Mouse (Mus musculus): ENCODE measurements around the gene Lims1. TPM values are rescaled to one million over a fixed set of nuclear protein-coding genes. Genes with fewer than 3 reads are reported as not detected.
A peak's percentile ranks its signal among the peaks of the same experiment; 100 is the strongest.

The Lims1 gene
- 120 and 126 TPM in 2 replicates for polyA plus RNA-seq (2016; fragmentation: Nextera tagmentation; extraction: Ambion mirVana)

DNA sequence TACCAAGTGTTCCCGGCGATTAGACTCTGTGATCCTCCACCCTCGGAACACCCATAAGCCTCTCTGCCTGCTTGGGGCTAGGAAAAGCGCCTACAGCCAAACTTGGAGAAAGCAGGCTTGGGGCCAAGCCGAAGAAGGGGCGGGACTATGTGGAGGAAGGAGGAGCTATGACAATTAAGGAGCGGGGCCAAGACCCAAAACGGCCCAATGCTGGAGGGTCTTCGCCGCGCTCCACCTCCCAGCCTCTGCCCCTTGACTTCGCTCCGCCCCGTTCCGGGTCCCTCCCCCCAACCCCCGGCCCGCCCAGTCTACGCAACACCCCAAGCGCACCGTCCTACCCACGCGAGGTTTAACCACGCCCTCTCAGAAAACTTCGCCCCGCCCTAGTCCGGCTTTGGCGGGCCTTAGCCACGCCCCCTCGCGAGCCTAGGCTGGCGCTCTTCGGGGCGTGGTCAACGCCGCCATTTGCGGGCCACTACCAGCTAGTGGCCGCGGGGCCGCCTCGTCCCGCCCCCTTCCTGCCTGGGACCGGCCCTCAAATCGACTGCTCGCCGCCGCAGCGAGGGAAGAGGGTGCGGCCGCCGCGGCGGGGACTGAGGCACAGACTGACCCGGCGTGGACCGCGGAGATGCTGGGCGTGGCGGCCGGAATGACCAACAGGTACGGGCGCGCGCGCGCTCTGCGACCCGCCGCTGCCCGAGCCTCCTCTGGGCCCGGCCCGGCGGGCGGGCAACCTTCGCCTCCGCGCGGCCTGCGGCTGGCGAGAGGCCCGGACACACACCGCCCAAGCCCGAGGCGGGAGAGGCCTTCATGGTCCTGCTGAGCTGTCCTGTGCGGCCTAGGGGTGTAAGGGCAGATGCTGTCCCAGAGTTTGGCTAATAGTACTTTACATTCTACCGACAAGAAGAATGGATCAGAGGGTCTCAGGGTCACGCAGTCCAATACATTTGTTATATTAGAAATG, at the start of gene Lims1:
Gene Lims1 (plus strand): TSS at position 439 of the 964 bp plus-strand sequence.
- H3K9me3 ChIP-seq: no peaks in the 10 kb centered on the region
- H3K27ac ChIP-seq: peak within 1 kb of the TSS; percentile 84
- peaks cover 18% of the 10 kb centered on the region; the same call in 1 of the 2 replicates for H3K4me1 ChIP-seq
- under 1% methylated on average over 80 of the region's 86 CpGs for WGBS
- H3K27me3 ChIP-seq: no peaks in the 10 kb centered on the region
- H3K4me3 ChIP-seq: peak within 1 kb of the TSS; percentile 86
- no peaks in the 10 kb centered on the region for H3K36me3 ChIP-seq
- peak within 1 kb of the TSS; percentile 87 for H3K9ac ChIP-seq
- ATAC-seq (ENCODE audit: insufficient number of reproducible peaks, insufficient read depth, low FRiP score, low TSS enrichment): peak; percentile 99
- H3K4me2 ChIP-seq (replicated peaks): peak within 1 kb of the TSS; percentile 50

DNA sequence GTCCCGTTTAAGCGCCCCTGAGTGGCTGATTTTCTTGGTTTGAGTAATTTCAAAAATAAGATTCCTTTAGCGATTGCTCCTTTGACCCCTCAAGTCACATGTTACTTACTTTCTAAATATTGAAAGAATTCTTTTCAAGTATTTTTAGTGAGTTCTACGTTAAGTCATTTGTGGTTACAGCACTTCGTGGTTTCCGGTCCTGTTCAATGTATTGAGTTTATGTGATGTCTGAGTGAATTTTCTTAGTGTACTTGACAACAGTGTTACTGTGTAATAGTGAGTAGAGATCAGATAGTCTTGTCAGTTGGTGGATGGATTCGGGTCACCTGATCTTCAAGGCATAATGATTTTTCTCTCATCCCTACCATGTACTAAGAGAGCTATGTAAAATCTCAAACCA, 41.0 kb upstream of the Lims1 start:
- H3K9ac ChIP-seq: no peak overlapping the region
- no peak overlapping the region for H3K4me3 ChIP-seq
- H3K27me3 ChIP-seq: no peaks in the 10 kb centered on the region
- WGBS: 92% methylated on average over 7 of the region's 7 CpGs
- no peak for ATAC-seq (ENCODE audit: insufficient number of reproducible peaks, insufficient read depth, low FRiP score, low TSS enrichment)
- H3K36me3 ChIP-seq: peaks cover 41% of the 10 kb centered on the region
- no peak overlapping the region for H3K4me2 ChIP-seq (replicated peaks)
- H3K9me3 ChIP-seq: no peaks in the 10 kb centered on the region
- H3K27ac ChIP-seq: no peak overlapping the region
- H3K4me1 ChIP-seq: no peaks in the 10 kb centered on the region

DNA sequence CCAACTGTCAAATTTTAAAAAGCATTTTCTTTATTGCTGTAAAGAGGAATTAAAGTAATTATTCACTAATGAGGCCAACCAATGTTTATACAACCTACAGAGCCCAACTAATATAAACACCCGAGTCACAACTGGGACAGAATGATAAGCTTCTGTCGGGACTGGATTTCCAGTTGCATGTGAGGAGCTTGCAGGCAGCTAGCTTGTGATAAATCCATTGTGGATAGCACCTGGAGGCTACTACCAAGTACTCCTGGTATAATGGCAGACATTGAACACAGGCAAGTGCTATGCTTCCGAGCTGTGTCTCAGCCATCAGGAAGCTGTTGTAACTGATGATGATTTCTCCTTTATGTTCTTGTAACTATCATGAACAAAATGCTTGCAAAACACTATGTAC, 32.5 kb upstream of the Lims1 start:
- Histone ChIP-seq H3K27me3 (no peaks in the 10 kb centered on the region), H3K4me3 (no peak overlapping the region), H3K4me2 (replicated peaks) (no peak overlapping the region), H3K9ac (no peak overlapping the region), H3K4me1 (no peaks in the 10 kb centered on the region), H3K36me3 (peaks cover 75% of the 10 kb centered on the region), H3K9me3 (no peaks in the 10 kb centered on the region), H3K27ac (no peak overlapping the region)
- ATAC-seq (ENCODE audit: insufficient number of reproducible peaks, insufficient read depth, low FRiP score, low TSS enrichment): no peak
- WGBS: 87% methylated on average over 3 of the region's 3 CpGs

DNA sequence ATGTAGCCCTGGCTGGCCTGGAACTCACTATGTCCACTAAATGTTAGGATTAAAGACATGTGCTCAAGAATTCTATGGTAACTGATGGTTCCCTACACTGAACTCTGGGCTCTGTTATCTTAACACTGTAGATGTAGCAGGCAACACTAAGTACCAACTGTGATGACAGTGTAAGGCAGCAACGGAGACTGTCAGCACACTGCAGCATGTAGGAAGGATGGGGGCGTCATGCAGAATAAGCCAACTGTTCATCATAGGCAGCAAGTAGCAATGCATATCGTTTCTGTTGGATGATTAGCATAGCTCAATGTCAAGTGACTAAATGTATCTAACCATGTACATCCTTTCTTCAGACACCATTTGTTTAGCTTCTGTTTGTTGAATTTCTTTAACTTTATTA, 29.0 kb upstream of the Lims1 start:
- H3K27ac ChIP-seq: no peak overlapping the region
- H3K9ac ChIP-seq: no peak overlapping the region
- peaks cover 81% of the 10 kb centered on the region for H3K36me3 ChIP-seq
- no peak for ATAC-seq (ENCODE audit: insufficient number of reproducible peaks, insufficient read depth, low FRiP score, low TSS enrichment)
- no peaks in the 10 kb centered on the region for H3K27me3 ChIP-seq
- no peaks in the 10 kb centered on the region for H3K9me3 ChIP-seq
- WGBS: 94% methylated on average over 3 of the region's 3 CpGs
- no peak overlapping the region for H3K4me2 ChIP-seq (replicated peaks)
- no peak overlapping the region for H3K4me3 ChIP-seq
- H3K4me1 ChIP-seq: no peaks in the 10 kb centered on the region

GRCm38 (mm10) chr10:58295605-58296004, 27.7 kb upstream of the Lims1 start:
- no peak overlapping the region for H3K9ac ChIP-seq
- no peak overlapping the region for H3K4me3 ChIP-seq
- H3K27me3 ChIP-seq: no peaks in the 10 kb centered on the region
- H3K27ac ChIP-seq: no peak overlapping the region
- no peak overlapping the region for H3K4me2 ChIP-seq (replicated peaks)
- no peaks in the 10 kb centered on the region for H3K4me1 ChIP-seq
- 98% methylated on average over 3 of the region's 3 CpGs for WGBS
- H3K9me3 ChIP-seq: no peaks in the 10 kb centered on the region
- ATAC-seq (ENCODE audit: insufficient number of reproducible peaks, insufficient read depth, low FRiP score, low TSS enrichment): no peak
- H3K36me3 ChIP-seq: peaks cover 74% of the 10 kb centered on the region

- Histone ChIP-seq H3K4me2 (replicated peaks) (no peak overlapping the region), H3K4me1 (no peaks in the 10 kb centered on the region), H3K36me3 (peaks cover 55% of the 10 kb centered on the region), H3K9me3 (no peaks in the 10 kb centered on the region), H3K9ac (no peak overlapping the region), H3K27me3 (no peaks in the 10 kb centered on the region), H3K4me3 (no peak overlapping the region), H3K27ac (no peak overlapping the region)
- no peak for ATAC-seq (ENCODE audit: insufficient number of reproducible peaks, insufficient read depth, low FRiP score, low TSS enrichment)
- 90% methylated on average over 7 of the region's 7 CpGs for WGBS
These were observed 18.3 kb upstream of the Lims1 start for GRCm38 (mm10) chr10:58304996-58305395.

DNA sequence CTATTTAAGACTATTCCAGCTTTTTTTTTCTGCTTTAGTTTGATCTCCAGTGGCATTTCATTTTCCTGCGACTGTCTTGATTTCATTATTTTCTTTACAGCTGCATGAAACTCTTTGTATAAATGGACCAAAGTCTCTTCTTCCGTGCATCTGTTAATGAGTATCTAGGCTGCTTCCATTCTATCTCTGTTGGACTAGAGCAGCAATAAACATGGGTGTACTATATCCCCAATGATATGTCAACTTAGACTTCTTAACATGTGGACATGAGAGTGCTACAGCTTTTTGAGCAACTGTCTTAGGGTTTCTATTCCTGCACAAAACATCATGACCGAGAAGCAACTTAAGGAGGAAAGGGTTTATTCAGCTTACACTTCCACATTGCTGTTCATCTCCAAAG, 16.4 kb upstream of the Lims1 start:
- H3K27ac ChIP-seq: no peak overlapping the region
- H3K9me3 ChIP-seq: no peaks in the 10 kb centered on the region
- no peaks in the 10 kb centered on the region for H3K4me1 ChIP-seq
- H3K4me3 ChIP-seq: no peak overlapping the region
- H3K27me3 ChIP-seq: no peaks in the 10 kb centered on the region
- no peak for ATAC-seq (ENCODE audit: insufficient number of reproducible peaks, insufficient read depth, low FRiP score, low TSS enrichment)
- peaks cover 60% of the 10 kb centered on the region for H3K36me3 ChIP-seq
- no peak overlapping the region for H3K9ac ChIP-seq
- no peak overlapping the region for H3K4me2 ChIP-seq (replicated peaks)
- 90% methylated on average over 3 of the region's 3 CpGs for WGBS

GRCm38 (mm10) chr10:58310791-58311190, 12.5 kb upstream of the Lims1 start:
- peaks cover 50% of the 10 kb centered on the region for H3K36me3 ChIP-seq
- no peak for ATAC-seq (ENCODE audit: insufficient number of reproducible peaks, insufficient read depth, low FRiP score, low TSS enrichment)
- 82% methylated on average over 1 of the region's 1 CpGs for WGBS

DNA sequence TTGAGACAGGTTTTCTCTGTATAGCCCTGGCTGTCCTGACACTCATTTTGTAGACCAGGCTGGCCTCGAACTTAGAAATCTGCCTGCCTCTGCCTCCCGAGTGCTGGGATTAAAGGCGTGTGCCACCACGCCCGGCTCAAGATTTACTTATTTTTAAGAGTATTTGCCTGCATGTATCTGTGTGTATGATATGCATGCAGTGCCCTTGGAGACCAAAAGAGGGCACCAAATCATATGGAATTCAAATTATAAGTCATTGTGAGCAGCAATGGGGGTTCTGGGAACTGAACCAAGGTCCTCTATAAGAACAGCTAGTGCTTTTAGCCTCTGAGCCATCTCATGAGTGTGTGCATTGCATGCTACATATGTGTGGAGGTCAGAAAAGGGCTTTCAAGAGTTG, 10.4 kb upstream of the Lims1 start:
- no peaks in the 10 kb centered on the region for H3K27me3 ChIP-seq
- no peaks in the 10 kb centered on the region for H3K4me1 ChIP-seq
- H3K9ac ChIP-seq: no peak overlapping the region
- H3K4me3 ChIP-seq: no peak overlapping the region
- no peak overlapping the region for H3K27ac ChIP-seq
- H3K36me3 ChIP-seq: peaks cover 34% of the 10 kb centered on the region
- ATAC-seq (ENCODE audit: insufficient number of reproducible peaks, insufficient read depth, low FRiP score, low TSS enrichment): no peak
- WGBS: 97% methylated on average over 5 of the region's 5 CpGs
- H3K4me2 ChIP-seq (replicated peaks): no peak overlapping the region
- H3K9me3 ChIP-seq: no peaks in the 10 kb centered on the region

More at GRCm38 (mm10) chr10:58310791-58311190, 12.5 kb upstream of the Lims1 start:
- no peak overlapping the region for H3K9ac ChIP-seq
- no peaks in the 10 kb centered on the region for H3K9me3 ChIP-seq
- H3K27me3 ChIP-seq: no peaks in the 10 kb centered on the region
- no peaks in the 10 kb centered on the region for H3K4me1 ChIP-seq
- no peak overlapping the region for H3K27ac ChIP-seq
- no peak overlapping the region for H3K4me2 ChIP-seq (replicated peaks)
- H3K4me3 ChIP-seq: no peak overlapping the region

DNA sequence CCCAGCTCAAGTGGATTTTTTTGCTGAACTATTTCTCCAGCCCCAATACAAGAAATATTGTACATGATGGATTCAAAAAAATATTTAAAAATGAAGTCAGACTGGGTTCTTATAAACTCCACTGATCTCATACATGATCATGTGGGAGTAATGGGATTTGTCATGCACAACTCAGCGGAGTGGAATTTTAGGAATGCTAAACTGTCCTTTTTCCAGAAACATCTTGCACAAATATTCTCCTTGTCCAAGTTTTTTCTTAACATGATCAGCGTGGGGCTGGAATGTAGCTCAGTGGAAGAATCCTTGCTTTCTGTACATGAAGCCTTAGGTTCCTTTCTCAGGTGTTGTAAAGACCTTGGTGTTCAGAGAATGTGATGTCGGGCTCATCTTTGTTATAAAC, 2.4 kb upstream of the Lims1 start:
- 74% methylated on average over 3 of the region's 3 CpGs for WGBS
- Histone ChIP-seq H3K4me2 (replicated peaks) (no peak overlapping the region), H3K9me3 (no peaks in the 10 kb centered on the region), H3K27me3 (no peaks in the 10 kb centered on the region), H3K4me1 (peaks cover 12% of the 10 kb centered on the region; the same call in 1 of the 2 replicates), H3K36me3 (no peaks in the 10 kb centered on the region), H3K4me3 (no peak overlapping the region), H3K9ac (no peak overlapping the region), H3K27ac (no peak overlapping the region)
- no peak for ATAC-seq (ENCODE audit: insufficient number of reproducible peaks, insufficient read depth, low FRiP score, low TSS enrichment)

GRCm38 (mm10) chr10:58322361-58323027, 772 bp upstream of the Lims1 start:
- WGBS: 33% methylated on average over 6 of the region's 6 CpGs
- ATAC-seq (ENCODE audit: insufficient number of reproducible peaks, insufficient read depth, low FRiP score, low TSS enrichment): no peak

GRCm38 (mm10) chr10:58326271-58326670, 3.0 kb downstream of the Lims1 start:
- Histone ChIP-seq H3K4me3 (no peak overlapping the region), H3K4me1 (peaks cover 18% of the 10 kb centered on the region; the same call in 1 of the 2 replicates), H3K27me3 (no peaks in the 10 kb centered on the region), H3K9me3 (no peaks in the 10 kb centered on the region), H3K4me2 (replicated peaks) (no peak overlapping the region), H3K9ac (no peak overlapping the region), H3K36me3 (no peaks in the 10 kb centered on the region), H3K27ac (no peak overlapping the region)
- 50% methylated on average over 3 of the region's 3 CpGs for WGBS
- no peak for ATAC-seq (ENCODE audit: insufficient number of reproducible peaks, insufficient read depth, low FRiP score, low TSS enrichment)

More at GRCm38 (mm10) chr10:58322361-58323027, 772 bp upstream of the Lims1 start:
- no peaks in the 10 kb centered on the region for H3K36me3 ChIP-seq
- H3K27ac ChIP-seq: peak overlapping the region; percentile 84
- H3K4me2 ChIP-seq (replicated peaks): peak overlapping the region; percentile 50
- no peaks in the 10 kb centered on the region for H3K27me3 ChIP-seq
- peaks cover 18% of the 10 kb centered on the region; the same call in 1 of the 2 replicates for H3K4me1 ChIP-seq
- peak overlapping the region; percentile 86 for H3K4me3 ChIP-seq
- H3K9ac ChIP-seq: peak overlapping the region; percentile 47; the same call in 1 of the 2 replicates
- no peaks in the 10 kb centered on the region for H3K9me3 ChIP-seq

All from embryonic facial prominence, embryonic 12.5 days (tissue).